Mouse (Mus musculus) urinary bladder, postnatal 25 days (tissue): ENCODE data around the gene Larp1b.
"Not testable (repeated sequence)": the region's sequence is repeated elsewhere in the genome, so short reads cannot be mapped to it uniquely, and the experiment has no call there.

ENCODE experiments used
- DNase-seq: peaks from one replicate; pipeline ENCODE4 v3.0.0; 2022; ENCODE audit warnings: low spot score

Larp1b gene

GRCm38 (mm10) chr3:40949170-40949902 lies at the start of gene Larp1b:
Larp1b (plus strand) TSS chr3:40949828.
- DNase-seq = peak; percentile 99

GRCm38 (mm10) chr3:40902443-40902842 lies 47.2 kb upstream of the Larp1b start, which contains the start of gene 1700034I23Rik:
1700034I23Rik (minus strand) TSS chr3:40902543.
- not testable (repeated sequence) for DNase-seq

GRCm38 (mm10) chr3:40938189-40938588 lies 11.4 kb upstream of the Larp1b start:
- no peak for DNase-seq

- no peak for DNase-seq
These were observed 11.0 kb upstream of the Larp1b start for GRCm38 (mm10) chr3:40938592-40938991.

- no peak for DNase-seq
These were observed 10.6 kb upstream of the Larp1b start for GRCm38 (mm10) chr3:40939019-40939418.

GRCm38 (mm10) chr3:40949903-40950600 lies 424 bp downstream of the Larp1b start:
- DNase-seq = peak; percentile 45

GRCm38 (mm10) chr3:40950601-40951201 lies 1.1 kb downstream of the Larp1b start:
- peak; percentile 40 for DNase-seq

- DNase-seq = peak; percentile 8
These were observed 1.7 kb downstream of the Larp1b start for GRCm38 (mm10) chr3:40951365-40951764.

GRCm38 (mm10) chr3:40952606-40953005 lies 3.0 kb downstream of the Larp1b start:
- no peak for DNase-seq

- no peak for DNase-seq
These were observed 5.2 kb downstream of the Larp1b start for GRCm38 (mm10) chr3:40954792-40955191.

GRCm38 (mm10) chr3:40958831-40959230 lies 9.2 kb downstream of the Larp1b start:
- no peak for DNase-seq

- DNase-seq = no peak
These were observed 31.1 kb downstream of the Larp1b start for GRCm38 (mm10) chr3:40980758-40981157.

GRCm38 (mm10) chr3:40987539-40987938 lies 37.9 kb downstream of the Larp1b start:
- DNase-seq = no peak

GRCm38 (mm10) chr3:40988722-40989121 lies 39.1 kb downstream of the Larp1b start:
- DNase-seq = no peak

- DNase-seq = no peak
These were observed 41.9 kb downstream of the Larp1b start for GRCm38 (mm10) chr3:40991541-40991940.

GRCm38 (mm10) chr3:40995161-40995560 lies 45.5 kb downstream of the Larp1b start:
- no peak for DNase-seq

GRCm38 (mm10) chr3:41009315-41009714 lies 59.7 kb downstream of the Larp1b start:
- no peak for DNase-seq

- no peak for DNase-seq
These were observed 60.4 kb downstream of the Larp1b start for GRCm38 (mm10) chr3:41009990-41010389.

GRCm38 (mm10) chr3:41010701-41011100 lies 61.1 kb downstream of the Larp1b start:
- DNase-seq = no peak

GRCm38 (mm10) chr3:41012451-41012850 lies 62.8 kb downstream of the Larp1b start:
- no peak for DNase-seq

- no peak for DNase-seq
These were observed 65.3 kb downstream of the Larp1b start for GRCm38 (mm10) chr3:41014946-41015345.

- no peak for DNase-seq
These were observed 68.5 kb downstream of the Larp1b start for GRCm38 (mm10) chr3:41018022-41018608.

GRCm38 (mm10) chr3:41020687-41021086 lies 71.1 kb downstream of the Larp1b start:
- no peak for DNase-seq
